8 mouse cellular contexts compared by ENCODE assay signal in genomic region chr19:24016706-24017386, GRCm38 (mm10). TPM values are rescaled to one million over a fixed set of nuclear protein-coding genes. Genes with fewer than 3 reads are reported as not detected.
DNase-seq lines count a peak whose midpoint lies in the region; ATAC-seq and TF ChIP-seq lines count a peak whose summit lies in the region.

No protein-coding gene starts in this region.

- TF ChIP-seq CTCF in hindbrain, postnatal 0 days (IDR thresholded peaks at IDR 0.05; ENCODE audit: low read depth): no peak

- H3K4me1 ChIP-seq in hindbrain, postnatal 0 days (ENCODE audit: insufficient read depth, low read length): peaks cover 4% of the 10 kb centered on the region
- H3K4me1 ChIP-seq in stomach, embryonic 16.5 days (ENCODE audit: control insufficient read depth, insufficient read depth, low read length): no peaks in the 10 kb centered on the region

- ATAC-seq in hindbrain, postnatal 0 days: peak; percentile 77
- peak; percentile 75 for ATAC-seq in stomach, embryonic 16.5 days (ENCODE audit: insufficient read depth, low FRiP score)

- no peak overlapping the region for H3K4me3 ChIP-seq in hindbrain, postnatal 0 days (ENCODE audit: low read length)
- no peak overlapping the region for H3K4me3 ChIP-seq in stomach, embryonic 16.5 days (replicated peaks; ENCODE audit: low read length)

- H3K9ac ChIP-seq in hindbrain, postnatal 0 days (replicated peaks; ENCODE audit: low read length): no peak overlapping the region
- no peak overlapping the region for H3K9ac ChIP-seq in stomach, embryonic 16.5 days (ENCODE audit: low read length)

- 10% methylated on average over 3 of the region's 3 CpGs for WGBS in hindbrain, postnatal 0 days
- 46% methylated on average over 3 of the region's 3 CpGs for WGBS in stomach, embryonic 16.5 days

- peak; percentile 38 for DNase-seq in layer of hippocampus, adult 9-11 months
- no peak for DNase-seq in layer of hippocampus, adult 8-10 months (ENCODE audit: low spot score in 2 of 2)
- peak; percentile 55 to 73 for DNase-seq in cerebellum, postnatal 25 days
- DNase-seq in gastrocnemius, postnatal 36 days: peak; percentile 50 to 64
- peak; percentile 54 for DNase-seq in hindbrain, postnatal 0 days (ENCODE audit: low spot score)
- peak; percentile 82 for DNase-seq in lung, postnatal 36 days
- no peak for DNase-seq in thymus, postnatal 4 days

- H3K9me3 ChIP-seq in hindbrain, postnatal 0 days (ENCODE audit: low read length): 0 out of 2 replicates have a peak, but pooled peaks cover 2% of the 10 kb centered on the region
- 0 out of 2 replicates have a peak, but pooled peaks cover 2% of the 10 kb centered on the region for H3K9me3 ChIP-seq in stomach, embryonic 16.5 days (replicated peaks; ENCODE audit: control insufficient read depth, low read length)

- H3K27me3 ChIP-seq in hindbrain, postnatal 0 days (ENCODE audit: insufficient read depth, low read length): no peaks in the 10 kb centered on the region
- H3K27me3 ChIP-seq in stomach, embryonic 16.5 days (ENCODE audit: control insufficient read depth, insufficient read depth, low read length): no peaks in the 10 kb centered on the region

- no peaks in the 10 kb centered on the region for H3K36me3 ChIP-seq in hindbrain, postnatal 0 days (ENCODE audit: insufficient read depth, low read length)
- H3K36me3 ChIP-seq in stomach, embryonic 16.5 days (ENCODE audit: control insufficient read depth, insufficient read depth, low read length): no peaks in the 10 kb centered on the region

- H3K4me2 ChIP-seq in hindbrain, postnatal 0 days (ENCODE audit: low read depth, low read length): no peak overlapping the region
- no peak overlapping the region for H3K4me2 ChIP-seq in stomach, embryonic 16.5 days (ENCODE audit: low read depth, low read length)

- intact Hi-C loops in gastrocnemius, postnatal 36 days (cut with DNase I): no loop called here

- H3K27ac ChIP-seq in hindbrain, postnatal 0 days: peak overlapping the region; percentile 68; the same call in 1 of the 2 replicates
- H3K27ac ChIP-seq in stomach, embryonic 16.5 days (ENCODE audit: low read length): peak overlapping the region; percentile 3; the same call in 1 of the 2 replicates

RNA-seq across cellular contexts. Expression of gene Fam189a2, which starts 14.0 kb away (rescaled TPM):
- total RNA-seq in layer of hippocampus, adult 8-10 months (2022): 10 to 100 TPM in 2 of 4 experiments, 1 to 10 TPM in 2; 7.4 to 11.4 (median 10.4) TPM
- total RNA-seq in gastrocnemius, postnatal 36 days (2021): 10 to 100 TPM; 21.1 to 27.0 TPM
- 12.8 and 16.9 TPM in 2 replicates for total RNA-seq in hindbrain, postnatal 0 days (2014; rRNA removed)
- 2.7 and 2.9 TPM in 2 replicates for polyA plus RNA-seq in hindbrain, postnatal 0 days (2015; fragmentation: Nextera tagmentation; extraction: Ambion mirVana)
- 0.47 and 0.75 TPM in 2 replicates for polyA plus RNA-seq in stomach, embryonic 16.5 days (2015; fragmentation: Nextera tagmentation; extraction: Ambion mirVana)

Comparison
In these comparisons a context has a peak if more than half of its experiments do, and no peak if none do; other contexts are left out.
1. DNase-seq: peak in layer of hippocampus, adult 9-11 months (single experiment), cerebellum, postnatal 25 days (2 of 2), gastrocnemius, postnatal 36 days (2 of 2), hindbrain, postnatal 0 days (single experiment) and lung, postnatal 36 days (single experiment); none in layer of hippocampus, adult 8-10 months (0 of 2) and thymus, postnatal 4 days (single experiment).